Mouse (Mus musculus): ENCODE results near the gene Ube2c. TPM values are rescaled to one million over a fixed set of nuclear protein-coding genes. Genes with fewer than 3 reads are reported as not detected.
A peak's percentile ranks its signal among the peaks of the same experiment; 100 is the strongest.

Gene Ube2c
- polyA plus RNA-seq (2014; fragmentation: Nextera tagmentation; extraction: Ambion mirVana): 559 and 687 TPM in 2 replicates

GRCm38 (mm10) chr2:164769258-164770037 lies at the start of gene Ube2c:
Gene Ube2c, plus strand, starts transcription at chr2:164769898.
- Histone ChIP-seq H3K4me3 (ENCODE audit: low read length) (peak within 1 kb of the TSS; percentile 75), H3K4me1 (ENCODE audit: control insufficient read depth, insufficient read depth, low read length) (peaks cover 14% of the 10 kb centered on the region), H3K9me3 (ENCODE audit: control insufficient read depth, low read length) (no peaks in the 10 kb centered on the region), H3K9ac (ENCODE audit: low read depth, low read length) (peak within 1 kb of the TSS; percentile 68), H3K27ac (ENCODE audit: low read depth, low read length) (peak within 1 kb of the TSS; percentile 52), H3K4me2 (replicated peaks; ENCODE audit: low read depth, low read length) (peak within 1 kb of the TSS; percentile 51), H3K27me3 (ENCODE audit: control insufficient read depth, insufficient read depth, low read length) (no peaks in the 10 kb centered on the region), H3K36me3 (ENCODE audit: control insufficient read depth, insufficient read depth, low read length) (peaks cover 63% of the 10 kb centered on the region)
- ATAC-seq (ENCODE audit: low FRiP score, low TSS enrichment): peak; percentile 99
- WGBS: 2% methylated on average over 53 of the region's 53 CpGs

GRCm38 (mm10) chr2:164723276-164723675 lies 46.4 kb upstream of the Ube2c start:
- H3K36me3 ChIP-seq (ENCODE audit: control insufficient read depth, insufficient read depth, low read length): no peaks in the 10 kb centered on the region
- no peak overlapping the region for H3K9ac ChIP-seq (ENCODE audit: low read depth, low read length)
- no peak overlapping the region for H3K4me2 ChIP-seq (replicated peaks; ENCODE audit: low read depth, low read length)
- no peaks in the 10 kb centered on the region for H3K4me1 ChIP-seq (ENCODE audit: control insufficient read depth, insufficient read depth, low read length)
- 72% methylated on average over 4 of the region's 4 CpGs for WGBS
- H3K4me3 ChIP-seq (ENCODE audit: low read length): no peak overlapping the region
- no peaks in the 10 kb centered on the region for H3K27me3 ChIP-seq (ENCODE audit: control insufficient read depth, insufficient read depth, low read length)
- no peak overlapping the region for H3K27ac ChIP-seq (ENCODE audit: low read depth, low read length)
- no peak for ATAC-seq (ENCODE audit: low FRiP score, low TSS enrichment)
- H3K9me3 ChIP-seq (ENCODE audit: control insufficient read depth, low read length): no peaks in the 10 kb centered on the region

GRCm38 (mm10) chr2:164725895-164726619 lies 43.6 kb upstream of the Ube2c start:
- Histone ChIP-seq H3K27me3 (ENCODE audit: control insufficient read depth, insufficient read depth, low read length) (no peaks in the 10 kb centered on the region), H3K4me3 (ENCODE audit: low read length) (no peak overlapping the region), H3K9ac (ENCODE audit: low read depth, low read length) (no peak overlapping the region), H3K4me2 (replicated peaks; ENCODE audit: low read depth, low read length) (no peak overlapping the region), H3K36me3 (ENCODE audit: control insufficient read depth, insufficient read depth, low read length) (no peaks in the 10 kb centered on the region), H3K9me3 (ENCODE audit: control insufficient read depth, low read length) (no peaks in the 10 kb centered on the region), H3K27ac (ENCODE audit: low read depth, low read length) (no peak overlapping the region), H3K4me1 (ENCODE audit: control insufficient read depth, insufficient read depth, low read length) (no peaks in the 10 kb centered on the region)
- 25% methylated on average over 6 of the region's 6 CpGs for WGBS
- ATAC-seq (ENCODE audit: low FRiP score, low TSS enrichment): peak; percentile 73; the same call in 1 of the 2 replicates

- H3K9ac ChIP-seq (ENCODE audit: low read depth, low read length): no peak overlapping the region
- H3K36me3 ChIP-seq (ENCODE audit: control insufficient read depth, insufficient read depth, low read length): no peaks in the 10 kb centered on the region
- no peak overlapping the region for H3K4me2 ChIP-seq (replicated peaks; ENCODE audit: low read depth, low read length)
- no peak overlapping the region for H3K4me3 ChIP-seq (ENCODE audit: low read length)
- no peaks in the 10 kb centered on the region for H3K4me1 ChIP-seq (ENCODE audit: control insufficient read depth, insufficient read depth, low read length)
- WGBS: 74% methylated on average over 5 of the region's 5 CpGs
- no peaks in the 10 kb centered on the region for H3K27me3 ChIP-seq (ENCODE audit: control insufficient read depth, insufficient read depth, low read length)
- no peak for ATAC-seq (ENCODE audit: low FRiP score, low TSS enrichment)
- no peaks in the 10 kb centered on the region for H3K9me3 ChIP-seq (ENCODE audit: control insufficient read depth, low read length)
- H3K27ac ChIP-seq (ENCODE audit: low read depth, low read length): no peak overlapping the region
These were observed 38.0 kb upstream of the Ube2c start for GRCm38 (mm10) chr2:164731719-164732118.

- H3K4me2 ChIP-seq (replicated peaks; ENCODE audit: low read depth, low read length): no peak overlapping the region
- no peaks in the 10 kb centered on the region for H3K27me3 ChIP-seq (ENCODE audit: control insufficient read depth, insufficient read depth, low read length)
- H3K9ac ChIP-seq (ENCODE audit: low read depth, low read length): no peak overlapping the region
- no peak for ATAC-seq (ENCODE audit: low FRiP score, low TSS enrichment)
- no peak overlapping the region for H3K27ac ChIP-seq (ENCODE audit: low read depth, low read length)
- H3K4me3 ChIP-seq (ENCODE audit: low read length): no peak overlapping the region
- H3K4me1 ChIP-seq (ENCODE audit: control insufficient read depth, insufficient read depth, low read length): no peaks in the 10 kb centered on the region
- 88% methylated on average over 2 of the region's 2 CpGs for WGBS
- no peaks in the 10 kb centered on the region for H3K36me3 ChIP-seq (ENCODE audit: control insufficient read depth, insufficient read depth, low read length)
- H3K9me3 ChIP-seq (ENCODE audit: control insufficient read depth, low read length): no peaks in the 10 kb centered on the region
These were observed 36.4 kb upstream of the Ube2c start for GRCm38 (mm10) chr2:164733259-164733658.

- Histone ChIP-seq H3K4me3 (ENCODE audit: low read length) (no peak overlapping the region), H3K4me2 (replicated peaks; ENCODE audit: low read depth, low read length) (no peak overlapping the region), H3K4me1 (ENCODE audit: control insufficient read depth, insufficient read depth, low read length) (no peaks in the 10 kb centered on the region), H3K36me3 (ENCODE audit: control insufficient read depth, insufficient read depth, low read length) (no peaks in the 10 kb centered on the region), H3K27ac (ENCODE audit: low read depth, low read length) (no peak overlapping the region), H3K27me3 (ENCODE audit: control insufficient read depth, insufficient read depth, low read length) (no peaks in the 10 kb centered on the region), H3K9ac (ENCODE audit: low read depth, low read length) (no peak overlapping the region), H3K9me3 (ENCODE audit: control insufficient read depth, low read length) (no peaks in the 10 kb centered on the region)
- WGBS: 81% methylated on average over 5 of the region's 5 CpGs
- no peak for ATAC-seq (ENCODE audit: low FRiP score, low TSS enrichment)
These were observed 34.9 kb upstream of the Ube2c start for GRCm38 (mm10) chr2:164734839-164735238.

- H3K27me3 ChIP-seq (ENCODE audit: control insufficient read depth, insufficient read depth, low read length): no peaks in the 10 kb centered on the region
- WGBS: 91% methylated on average over 5 of the region's 5 CpGs
- H3K4me1 ChIP-seq (ENCODE audit: control insufficient read depth, insufficient read depth, low read length): no peaks in the 10 kb centered on the region
- no peak overlapping the region for H3K4me2 ChIP-seq (replicated peaks; ENCODE audit: low read depth, low read length)
- H3K9ac ChIP-seq (ENCODE audit: low read depth, low read length): no peak overlapping the region
- H3K4me3 ChIP-seq (ENCODE audit: low read length): no peak overlapping the region
- ATAC-seq (ENCODE audit: low FRiP score, low TSS enrichment): no peak
- H3K9me3 ChIP-seq (ENCODE audit: control insufficient read depth, low read length): no peaks in the 10 kb centered on the region
- no peak overlapping the region for H3K27ac ChIP-seq (ENCODE audit: low read depth, low read length)
- no peaks in the 10 kb centered on the region for H3K36me3 ChIP-seq (ENCODE audit: control insufficient read depth, insufficient read depth, low read length)
These were observed 34.3 kb upstream of the Ube2c start for GRCm38 (mm10) chr2:164735446-164735845.

- no peak overlapping the region for H3K4me3 ChIP-seq (ENCODE audit: low read length)
- no peaks in the 10 kb centered on the region for H3K36me3 ChIP-seq (ENCODE audit: control insufficient read depth, insufficient read depth, low read length)
- ATAC-seq (ENCODE audit: low FRiP score, low TSS enrichment): no peak
- 78% methylated on average over 3 of the region's 3 CpGs for WGBS
- H3K27me3 ChIP-seq (ENCODE audit: control insufficient read depth, insufficient read depth, low read length): no peaks in the 10 kb centered on the region
- H3K27ac ChIP-seq (ENCODE audit: low read depth, low read length): no peak overlapping the region
- no peak overlapping the region for H3K4me2 ChIP-seq (replicated peaks; ENCODE audit: low read depth, low read length)
- no peaks in the 10 kb centered on the region for H3K9me3 ChIP-seq (ENCODE audit: control insufficient read depth, low read length)
- no peaks in the 10 kb centered on the region for H3K4me1 ChIP-seq (ENCODE audit: control insufficient read depth, insufficient read depth, low read length)
- no peak overlapping the region for H3K9ac ChIP-seq (ENCODE audit: low read depth, low read length)
These were observed 32.2 kb upstream of the Ube2c start for GRCm38 (mm10) chr2:164737377-164738090.

Data from kidney, embryonic 14.5 days (tissue).